Mouse (Mus musculus) MEL (cell line): ENCODE measurements at regions not wholly inside any gene's neighbourhood (a gene's known extent, or its start where the extent isn't known, plus 50 kb on each side); places are given as distances from the start of the nearest gene placed in this dataset.

ENCODE experiments used
- CHD1 ChIP-seq: IDR thresholded peaks from 2 replicates; pipeline ENCODE4 v1.6.1; 2012; ENCODE audit warnings: low read depth, mild to moderate bottlenecking, inconsistent platforms, low read length, improper control_type of control experiment
- CTCF ChIP-seq, 3 experiments: IDR thresholded peaks in 2 of 3; conservative IDR thresholded peaks in 1 of 3; 2 replicates each; pipeline ENCODE4 v1.5.1; 2011 to 2012; ENCODE audit warnings: low read length in 3 of 3, low read depth in 2 of 3, mild to moderate bottlenecking in 2 of 3, improper control_type of control experiment in 1 of 3, inconsistent platforms in 1 of 3, mixed read lengths in 1 of 3, moderate library complexity in 1 of 3; ENCODE audit not compliant: control insufficient read depth in 1 of 3, insufficient read depth in 1 of 3, poor library complexity in 1 of 3, severe bottlenecking in 1 of 3
- ETS1 ChIP-seq: IDR thresholded peaks from 2 replicates; pipeline ENCODE4 v1.6.1; 2012; ENCODE audit warnings: low read depth, mild to moderate bottlenecking, inconsistent platforms, low read length, improper control_type of control experiment, moderate library complexity
- GATA1 ChIP-seq: IDR thresholded peaks from 2 replicates; pipeline ENCODE4 v1.6.1; 2011; ENCODE audit warnings: low read depth, low read length, improper control_type of control experiment
- HCFC1 ChIP-seq: IDR thresholded peaks from 2 replicates; pipeline ENCODE4 v1.6.1; 2012; ENCODE audit warnings: low read depth, mild to moderate bottlenecking, inconsistent platforms, low read length, improper control_type of control experiment, moderate library complexity
- MAFK ChIP-seq: IDR thresholded peaks from 2 replicates; pipeline ENCODE4 v1.6.1; 2011; ENCODE audit warnings: low read depth, mild to moderate bottlenecking, low read length, improper control_type of control experiment, borderline replicate concordance
- POLR2A ChIP-seq, 2 experiments: IDR thresholded peaks; 2 replicates each; pipeline ENCODE4 v1.6.1; 2011 to 2012; ENCODE audit warnings: low read length in 2 of 2, mild to moderate bottlenecking in 2 of 2, control low read depth in 1 of 2, improper control_type of control experiment in 1 of 2, low read depth in 1 of 2, moderate library complexity in 1 of 2; ENCODE audit not compliant: control insufficient read depth in 1 of 2, insufficient read depth in 1 of 2, poor library complexity in 1 of 2
- SIN3A ChIP-seq: IDR thresholded peaks from 2 replicates; pipeline ENCODE4 v1.6.1; 2012; ENCODE audit warnings: low read length, improper control_type of control experiment, inconsistent platforms
- USF1 ChIP-seq: IDR thresholded peaks from 2 replicates; pipeline ENCODE4 v1.6.1; 2014; ENCODE audit warnings: low read depth, mild to moderate bottlenecking, inconsistent platforms, low read length, improper control_type of control experiment, moderate library complexity
- ZKSCAN1 ChIP-seq: IDR thresholded peaks from 2 replicates; pipeline ENCODE4 v1.6.1; 2012; ENCODE audit warnings: low read depth, mild to moderate bottlenecking, inconsistent platforms, low read length, improper control_type of control experiment, moderate library complexity

DNA sequence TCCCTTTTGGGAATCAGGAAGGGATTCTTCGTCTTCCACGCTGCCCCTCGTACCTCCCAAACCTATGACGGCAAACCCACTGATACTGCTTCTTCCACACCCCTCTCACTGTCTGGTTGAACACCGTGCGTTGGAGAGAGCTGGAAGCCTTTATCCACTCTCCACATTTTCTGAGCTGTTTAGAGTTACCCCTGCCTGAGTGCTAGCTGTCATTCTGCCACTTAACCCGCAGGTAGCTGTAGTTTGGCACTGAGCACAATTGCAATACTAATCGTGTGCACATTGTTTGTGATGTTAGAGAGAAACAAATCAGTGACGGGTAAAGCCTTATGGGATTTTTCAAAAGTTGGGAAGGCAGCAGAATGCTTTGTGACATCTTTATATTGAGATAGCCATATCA lies 73.1 kb upstream of the Paqr3 start:
- TF ChIP-seq GATA1 (no peak), CHD1 (no peak), SIN3A (no peak), POLR2A (IDR thresholded peaks at IDR 0.05; ENCODE audit: control insufficient read depth in 1 of 2, insufficient read depth in 1 of 2, low read depth in 1 of 2, low read length in 2 of 2, poor library complexity in 1 of 2) (no peak), ZKSCAN1 (no peak), MAFK (no peak), CTCF (IDR thresholded peaks at IDR 0.05 in 2 of 3, conservative IDR thresholded peaks at IDR 0.05 in 1 of 3; ENCODE audit: control insufficient read depth in 1 of 3, insufficient read depth in 1 of 3, low read depth in 2 of 3, low read length in 3 of 3, poor library complexity in 1 of 3, severe bottlenecking in 1 of 3) (no peak), USF1 (no peak), HCFC1 (no peak), ETS1 (no peak)
